Mouse (Mus musculus): ENCODE measurements around the gene Smarcc1. TPM values are rescaled to one million over a fixed set of nuclear protein-coding genes. Genes with fewer than 3 reads are reported as not detected.
"Not testable (repeated sequence)": the region's sequence is repeated elsewhere in the genome, so short reads cannot be mapped to it uniquely, and the experiment has no call there.

Gene Smarcc1
- total and polyA plus RNA-seq, 2 experiments from 2014 or later = 34.0 to 57.9 TPM

- Histone ChIP-seq H3K9me3 (ENCODE audit: low read length) (no peaks in the 10 kb centered on the region), H3K36me3 (ENCODE audit: insufficient read depth, low read length) (peaks cover 3% of the 10 kb centered on the region; the same call in 1 of the 2 replicates), H3K4me3 (ENCODE audit: low read depth, low read length) (peak overlapping the region; percentile 86), H3K9ac (replicated peaks; ENCODE audit: low read length, poor library complexity, severe bottlenecking) (no peak overlapping the region), H3K27ac (ENCODE audit: low read depth, low read length) (no peak overlapping the region), H3K4me1 (ENCODE audit: insufficient read depth, low read length) (peaks cover 8% of the 10 kb centered on the region; the same call in 1 of the 2 replicates), H3K27me3 (ENCODE audit: insufficient read depth, low read length) (no peaks in the 10 kb centered on the region), H3K4me2 (ENCODE audit: low read depth, low read length, poor library complexity, severe bottlenecking) (peak overlapping the region; percentile 67)
- 65% methylated on average over 6 of the region's 6 CpGs for WGBS
- TF ChIP-seq CTCF (IDR thresholded peaks at IDR 0.05) = no peak
- ATAC-seq (ENCODE audit: low FRiP score) = no peak
- DNase-seq (ENCODE audit: low spot score) = no peak
Measured at GRCm38 (mm10) chr9:110132921-110133320, 15.4 kb downstream of the Smarcc1 start.

- no peaks in the 10 kb centered on the region for H3K27me3 ChIP-seq (ENCODE audit: insufficient read depth, low read length)
- H3K9ac ChIP-seq (replicated peaks; ENCODE audit: low read length, poor library complexity, severe bottlenecking) = no peak overlapping the region
- H3K36me3 ChIP-seq (ENCODE audit: insufficient read depth, low read length) = peaks cover 3% of the 10 kb centered on the region; the same call in 1 of the 2 replicates
- no peaks in the 10 kb centered on the region for H3K9me3 ChIP-seq (ENCODE audit: low read length)
- H3K4me2 ChIP-seq (ENCODE audit: low read depth, low read length, poor library complexity, severe bottlenecking) = peak overlapping the region; percentile 4; the same call in 1 of the 2 replicates
- ATAC-seq (ENCODE audit: low FRiP score) (no peak), DNase-seq (ENCODE audit: low spot score) (no peak)
- peak; percentile 56 for TF ChIP-seq CTCF (IDR thresholded peaks at IDR 0.05)
- H3K4me1 ChIP-seq (ENCODE audit: insufficient read depth, low read length) = peaks cover 8% of the 10 kb centered on the region; the same call in 1 of the 2 replicates
- no peak overlapping the region for H3K27ac ChIP-seq (ENCODE audit: low read depth, low read length)
- no peak overlapping the region for H3K4me3 ChIP-seq (ENCODE audit: low read depth, low read length)
- 82% methylated on average over 5 of the region's 5 CpGs for WGBS
Measured at GRCm38 (mm10) chr9:110134176-110134575, 16.7 kb downstream of the Smarcc1 start.

- no peak overlapping the region for H3K4me3 ChIP-seq (ENCODE audit: low read depth, low read length)
- H3K4me2 ChIP-seq (ENCODE audit: low read depth, low read length, poor library complexity, severe bottlenecking) = no peak overlapping the region
- 0 out of 2 replicates have a peak, but pooled peaks cover 1% of the 10 kb centered on the region for H3K4me1 ChIP-seq (ENCODE audit: insufficient read depth, low read length)
- H3K27me3 ChIP-seq (ENCODE audit: insufficient read depth, low read length) = no peaks in the 10 kb centered on the region
- WGBS = 86% methylated on average over 4 of the region's 4 CpGs
- no peak overlapping the region for H3K27ac ChIP-seq (ENCODE audit: low read depth, low read length)
- no peak for TF ChIP-seq CTCF (IDR thresholded peaks at IDR 0.05)
- no peak overlapping the region for H3K9ac ChIP-seq (replicated peaks; ENCODE audit: low read length, poor library complexity, severe bottlenecking)
- peaks cover 9% of the 10 kb centered on the region; the same call in 1 of the 2 replicates for H3K36me3 ChIP-seq (ENCODE audit: insufficient read depth, low read length)
- ATAC-seq (ENCODE audit: low FRiP score) = no peak
- DNase-seq (ENCODE audit: low spot score) = no peak
- no peaks in the 10 kb centered on the region for H3K9me3 ChIP-seq (ENCODE audit: low read length)
Measured at GRCm38 (mm10) chr9:110139119-110139518, 21.6 kb downstream of the Smarcc1 start.

- peaks cover 6% of the 10 kb centered on the region; the same call in 1 of the 2 replicates for H3K36me3 ChIP-seq (ENCODE audit: insufficient read depth, low read length)
- WGBS = 98% methylated on average over 1 of the region's 1 CpGs
Measured at GRCm38 (mm10) chr9:110142097-110142496, 24.6 kb downstream of the Smarcc1 start.

GRCm38 (mm10) chr9:110148598-110148997 lies 31.1 kb downstream of the Smarcc1 start:
- Histone ChIP-seq H3K36me3 (ENCODE audit: insufficient read depth, low read length) (peaks cover 19% of the 10 kb centered on the region), H3K4me2 (ENCODE audit: low read depth, low read length, poor library complexity, severe bottlenecking) (no peak overlapping the region), H3K4me1 (ENCODE audit: insufficient read depth, low read length) (no peaks in the 10 kb centered on the region), H3K27ac (ENCODE audit: low read depth, low read length) (no peak overlapping the region), H3K9me3 (ENCODE audit: low read length) (no peaks in the 10 kb centered on the region), H3K9ac (replicated peaks; ENCODE audit: low read length, poor library complexity, severe bottlenecking) (no peak overlapping the region), H3K4me3 (ENCODE audit: low read depth, low read length) (no peak overlapping the region), H3K27me3 (ENCODE audit: insufficient read depth, low read length) (no peaks in the 10 kb centered on the region)
- TF ChIP-seq CTCF (IDR thresholded peaks at IDR 0.05) = no peak
- no peak for DNase-seq (ENCODE audit: low spot score)
- 91% methylated on average over 2 of the region's 2 CpGs for WGBS
- ATAC-seq (ENCODE audit: low FRiP score) = no peak

More at GRCm38 (mm10) chr9:110142097-110142496, 24.6 kb downstream of the Smarcc1 start:
- Histone ChIP-seq H3K27ac (ENCODE audit: low read depth, low read length) (no peak overlapping the region), H3K4me3 (ENCODE audit: low read depth, low read length) (no peak overlapping the region), H3K4me1 (ENCODE audit: insufficient read depth, low read length) (no peaks in the 10 kb centered on the region), H3K27me3 (ENCODE audit: insufficient read depth, low read length) (no peaks in the 10 kb centered on the region), H3K4me2 (ENCODE audit: low read depth, low read length, poor library complexity, severe bottlenecking) (no peak overlapping the region), H3K9me3 (ENCODE audit: low read length) (no peaks in the 10 kb centered on the region), H3K9ac (replicated peaks; ENCODE audit: low read length, poor library complexity, severe bottlenecking) (no peak overlapping the region)
- ATAC-seq (ENCODE audit: low FRiP score) = no peak
- no peak for DNase-seq (ENCODE audit: low spot score)
- no peak for TF ChIP-seq CTCF (IDR thresholded peaks at IDR 0.05)

- Histone ChIP-seq H3K9me3 (ENCODE audit: low read length) (no peaks in the 10 kb centered on the region), H3K4me3 (ENCODE audit: low read depth, low read length) (no peak overlapping the region), H3K4me2 (ENCODE audit: low read depth, low read length, poor library complexity, severe bottlenecking) (no peak overlapping the region), H3K27me3 (ENCODE audit: insufficient read depth, low read length) (no peaks in the 10 kb centered on the region), H3K36me3 (ENCODE audit: insufficient read depth, low read length) (peaks cover 23% of the 10 kb centered on the region), H3K27ac (ENCODE audit: low read depth, low read length) (no peak overlapping the region), H3K9ac (replicated peaks; ENCODE audit: low read length, poor library complexity, severe bottlenecking) (no peak overlapping the region), H3K4me1 (ENCODE audit: insufficient read depth, low read length) (no peaks in the 10 kb centered on the region)
- ATAC-seq (ENCODE audit: low FRiP score) (no peak), DNase-seq (ENCODE audit: low spot score) (no peak)
- WGBS = 92% methylated on average over 1 of the region's 1 CpGs
- TF ChIP-seq CTCF (IDR thresholded peaks at IDR 0.05) = no peak
Measured at GRCm38 (mm10) chr9:110159036-110159435, 41.5 kb downstream of the Smarcc1 start.

GRCm38 (mm10) chr9:110160486-110160885 lies 43.0 kb downstream of the Smarcc1 start:
- peaks cover 28% of the 10 kb centered on the region for H3K36me3 ChIP-seq (ENCODE audit: insufficient read depth, low read length)
- H3K4me1 ChIP-seq (ENCODE audit: insufficient read depth, low read length); ATAC-seq (ENCODE audit: low FRiP score); DNase-seq (ENCODE audit: low spot score); H3K27me3 ChIP-seq (ENCODE audit: insufficient read depth, low read length); H3K4me3 ChIP-seq (ENCODE audit: low read depth, low read length); H3K4me2 ChIP-seq (ENCODE audit: low read depth, low read length, poor library complexity, severe bottlenecking); H3K9ac ChIP-seq (replicated peaks; ENCODE audit: low read length, poor library complexity, severe bottlenecking); H3K9me3 ChIP-seq (ENCODE audit: low read length); H3K27ac ChIP-seq (ENCODE audit: low read depth, low read length): not testable (repeated sequence)
- 94% methylated on average over 2 of the region's 2 CpGs for WGBS
